Mouse (Mus musculus) CH12.LX (cell line): ENCODE measurements around the gene Grwd1. TPM values are rescaled to one million over a fixed set of nuclear protein-coding genes. Genes with fewer than 3 reads are reported as not detected.

ENCODE experiments used
- DNase-seq: peaks from one replicate; pipeline ENCODE4 v3.0.0-alpha.2; 2013; ENCODE audit errors: extremely low read depth
- H3K27ac ChIP-seq: 2 replicates; pipeline ENCODE4 v1.5.1; 2012; ENCODE audit warnings: low read depth, mild to moderate bottlenecking, control low read depth, moderate library complexity; ENCODE audit not compliant: insufficient read depth
- H3K27me3 ChIP-seq: replicated peaks from 2 replicates; pipeline ENCODE3; 2012; ENCODE audit warnings: inconsistent platforms
- H3K36me3 ChIP-seq, 2 experiments: replicated peaks in 1 of 2; 2 replicates each; pipeline versions ENCODE3 to v1.6.1; 2012; ENCODE audit warnings: inconsistent platforms in 1 of 2, low read length in 1 of 2, mild to moderate bottlenecking in 1 of 2, mixed read lengths in 1 of 2, moderate library complexity in 1 of 2; ENCODE audit not compliant: control insufficient read depth in 1 of 2, insufficient read depth in 1 of 2
- H3K4me1 ChIP-seq, 2 experiments: 2 replicates each; pipeline ENCODE4 v1.6.1; 2012; ENCODE audit warnings: inconsistent platforms in 1 of 2, moderate library complexity in 1 of 2; ENCODE audit not compliant: insufficient read depth in 2 of 2, control insufficient read depth in 1 of 2
- H3K4me2 ChIP-seq: 2 replicates; pipeline ENCODE4 v1.6.1; 2012; ENCODE audit warnings: low read depth, mild to moderate bottlenecking, control low read depth; ENCODE audit not compliant: poor library complexity, insufficient read depth, severe bottlenecking
- H3K4me3 ChIP-seq, 3 experiments: fragments of 150-350 bp in 1 of 3; sonication (generic) in 1 of 3; replicated peaks in 1 of 3; 2 replicates each; pipeline versions ENCODE3 to v1.5.1; 2011 to 2012; ENCODE audit warnings: low read depth in 2 of 3, low read length in 2 of 3, mild to moderate bottlenecking in 2 of 3, moderate library complexity in 2 of 3, control low read depth in 1 of 3, improper control_type of control experiment in 1 of 3, inconsistent platforms in 1 of 3, mixed read lengths in 1 of 3; ENCODE audit not compliant: poor library complexity in 1 of 3
- H3K79me2 ChIP-seq: replicated peaks from 2 replicates; pipeline ENCODE4 v1.6.1; 2012; ENCODE audit warnings: mild to moderate bottlenecking, moderate library complexity; ENCODE audit not compliant: control insufficient read depth, poor library complexity, insufficient read depth, severe bottlenecking; ENCODE audit errors: extremely low read depth
- H3K9ac ChIP-seq: 2 replicates; pipeline ENCODE4 v1.6.1; 2012; ENCODE audit warnings: low read depth, mild to moderate bottlenecking, control low read depth, moderate library complexity; ENCODE audit not compliant: insufficient read depth
- H3K9me3 ChIP-seq: replicated peaks from 2 replicates; pipeline ENCODE3; 2012; ENCODE audit warnings: low read length, inconsistent platforms, mixed read lengths
- BHLHE40 ChIP-seq: IDR thresholded peaks from 2 replicates; pipeline ENCODE4 v1.6.1; 2011; ENCODE audit warnings: mild to moderate bottlenecking, low read depth, low read length, improper control_type of control experiment
- CHD1 ChIP-seq: IDR thresholded peaks from 2 replicates; pipeline ENCODE4 v1.6.1; 2012; ENCODE audit warnings: low read depth, low read length, improper control_type of control experiment, inconsistent platforms
- E2F4 ChIP-seq: IDR thresholded peaks from 2 replicates; pipeline ENCODE4 v1.6.1; 2011; ENCODE audit warnings: low read depth, low read length, improper control_type of control experiment; ENCODE audit not compliant: insufficient replicate concordance
- ELF1 ChIP-seq: IDR thresholded peaks from 2 replicates; pipeline ENCODE4 v1.6.1; 2014; ENCODE audit warnings: low read depth, mild to moderate bottlenecking, inconsistent platforms, low read length, improper control_type of control experiment
- ETS1 ChIP-seq: conservative IDR thresholded peaks from 2 replicates; pipeline ENCODE4 v1.6.1; 2012; ENCODE audit warnings: low read depth, mild to moderate bottlenecking, inconsistent platforms, low read length, improper control_type of control experiment, moderate library complexity
- HCFC1 ChIP-seq: IDR thresholded peaks from 2 replicates; pipeline ENCODE4 v1.6.1; 2012; ENCODE audit warnings: low read depth, mild to moderate bottlenecking, inconsistent platforms, low read length, improper control_type of control experiment
- JUND ChIP-seq: conservative IDR thresholded peaks from 2 replicates; pipeline ENCODE4 v1.6.1; 2011; ENCODE audit warnings: low read depth, low read length, improper control_type of control experiment
- MAX ChIP-seq: IDR thresholded peaks from 2 replicates; pipeline ENCODE4 v1.6.1; 2011; ENCODE audit warnings: low read length, improper control_type of control experiment
- MAZ ChIP-seq: IDR thresholded peaks from 2 replicates; pipeline ENCODE4 v1.6.1; 2012; ENCODE audit warnings: low read depth, mild to moderate bottlenecking, inconsistent platforms, low read length, improper control_type of control experiment, moderate library complexity
- MEF2A ChIP-seq: IDR thresholded peaks from 2 replicates; pipeline ENCODE4 v1.6.1; 2014; ENCODE audit warnings: low read depth, mild to moderate bottlenecking, inconsistent platforms, low read length, improper control_type of control experiment, borderline replicate concordance
- MXI1 ChIP-seq: IDR thresholded peaks from 2 replicates; pipeline ENCODE4 v1.6.1; 2011; ENCODE audit warnings: mild to moderate bottlenecking, low read depth, low read length, improper control_type of control experiment
- MYC ChIP-seq: IDR thresholded peaks from 2 replicates; pipeline ENCODE4 v1.6.1; 2011; ENCODE audit warnings: low read depth, mild to moderate bottlenecking, improper control_type of control experiment, low read length
- RCOR1 ChIP-seq: conservative IDR thresholded peaks from 2 replicates; pipeline ENCODE4 v1.6.1; 2012; ENCODE audit warnings: low read depth, mild to moderate bottlenecking, inconsistent platforms, low read length, improper control_type of control experiment
- SIN3A ChIP-seq: IDR thresholded peaks from 2 replicates; pipeline ENCODE4 v1.6.1; 2012; ENCODE audit warnings: low read length, improper control_type of control experiment, inconsistent platforms
- SMC3 ChIP-seq: IDR thresholded peaks from 2 replicates; pipeline ENCODE4 v1.6.1; 2011; ENCODE audit warnings: low read depth, low read length, improper control_type of control experiment
- TCF12 ChIP-seq: IDR thresholded peaks from 2 replicates; pipeline ENCODE4 v1.6.1; 2014; ENCODE audit warnings: low read depth, mild to moderate bottlenecking, inconsistent platforms, low read length, improper control_type of control experiment
- UBTF ChIP-seq: IDR thresholded peaks from 2 replicates; pipeline ENCODE4 v1.6.1; 2012; ENCODE audit warnings: low read depth, mild to moderate bottlenecking, inconsistent platforms, low read length, improper control_type of control experiment, moderate library complexity
- ZMIZ1 ChIP-seq: IDR thresholded peaks from 2 replicates; pipeline ENCODE4 v1.6.1; 2012; ENCODE audit warnings: low read depth, mild to moderate bottlenecking, inconsistent platforms, low read length, improper control_type of control experiment
- dilution Hi-C: fragments of 300-500 bp; cut with MboI; formaldehyde crosslinking; loops from 2 replicates; pipeline ENCODE4 v1.14.3; 2020; ENCODE audit warnings: low sequenced_read_pairs; ENCODE audit not compliant: extremely low pct_unique_long_range_greater_than_20kb, extremely low pct_ligation_motif_present
- in situ Hi-C: fragments of 300-500 bp; cut with MboI; formaldehyde crosslinking; loops from 3 replicates; pipeline ENCODE4 v1.14.3; 2019; ENCODE audit warnings: low sequenced_read_pairs, low pct_ligation_motif_present, low pct_unique_long_range_greater_than_20kb, mixed read lengths
- polyA plus RNA-seq: library from polyadenylated mRNA; unstranded; fragments of >175 nt; gene quantifications from 2 replicates; pipeline ENCODE4 v1.2.1, GENCODE M21; 2012; ENCODE audit warnings: low read depth; ENCODE audit not compliant: insufficient read length
- total RNA-seq, 2 experiments: library from RNA; depleted of rRNA; stranded (reverse); fragments of 300-350 nt in 1 of 2; fragments of >200 nt in 1 of 2; gene quantifications; 2 replicates each; pipeline ENCODE4 v1.2.3; 2012 to 2014

Grwd1 gene
- total and polyA plus RNA-seq, 3 experiments = 83.0 to 108 (median 88.1) TPM

- in situ Hi-C loops = no loop called here
- no peaks in the 10 kb centered on the region for H3K27me3 ChIP-seq
- no peak for DNase-seq
- dilution Hi-C loops = no loop called here
- H3K4me3 ChIP-seq = no peak overlapping the region
- no peaks in the 10 kb centered on the region for H3K79me2 ChIP-seq
- H3K27ac ChIP-seq = no peak overlapping the region
- no peak overlapping the region for H3K4me2 ChIP-seq
- TF ChIP-seq SMC3 = no peak
- peaks cover 0 to 12% of the 10 kb centered on the region in 2 experiments; a peak in 2 of 4 replicates for H3K4me1 ChIP-seq
- peaks cover 23 to 65% of the 10 kb centered on the region in 2 experiments for H3K36me3 ChIP-seq
- no peaks in the 10 kb centered on the region for H3K9me3 ChIP-seq
- H3K9ac ChIP-seq = no peak overlapping the region
Measured at GRCm38 (mm10) chr7:45819843-45820242, 10.9 kb downstream of the Grwd1 start.

- peaks cover 19 to 49% of the 10 kb centered on the region in 2 experiments for H3K36me3 ChIP-seq
- TF ChIP-seq MAZ = no peak
- TF ChIP-seq MXI1 = no peak
- no peak for TF ChIP-seq ZMIZ1
- no peak for TF ChIP-seq MEF2A
- no peak for TF ChIP-seq SIN3A
- no peak for TF ChIP-seq TCF12
- no peak for TF ChIP-seq MAX
- DNase-seq = no peak
- H3K4me2 ChIP-seq = no peak overlapping the region
- H3K9me3 ChIP-seq = no peaks in the 10 kb centered on the region
- no peak overlapping the region for H3K27ac ChIP-seq
- H3K79me2 ChIP-seq = peaks cover 13% of the 10 kb centered on the region
- no peak overlapping the region for H3K4me3 ChIP-seq
- dilution Hi-C loops = no loop called here
- in situ Hi-C loops = no loop called here
- H3K9ac ChIP-seq = no peak overlapping the region
- peaks cover 3 to 28% of the 10 kb centered on the region in 2 experiments; a peak in 3 of 4 replicates for H3K4me1 ChIP-seq
- no peaks in the 10 kb centered on the region for H3K27me3 ChIP-seq
Measured at GRCm38 (mm10) chr7:45815984-45816351, 14.8 kb downstream of the Grwd1 start.

- peaks cover 25 to 51% of the 10 kb centered on the region in 2 experiments for H3K36me3 ChIP-seq
- peaks cover 13% of the 10 kb centered on the region for H3K79me2 ChIP-seq
- H3K27ac ChIP-seq = no peak overlapping the region
- DNase-seq = no peak
- H3K4me3 ChIP-seq = no peak overlapping the region
- no peak overlapping the region for H3K4me2 ChIP-seq
- peaks cover 3 to 28% of the 10 kb centered on the region in 2 experiments; a peak in 3 of 4 replicates for H3K4me1 ChIP-seq
- H3K9me3 ChIP-seq = no peaks in the 10 kb centered on the region
- in situ Hi-C loops = no loop called here
- H3K9ac ChIP-seq = no peak overlapping the region
- dilution Hi-C loops = no loop called here
- no peaks in the 10 kb centered on the region for H3K27me3 ChIP-seq
- TF ChIP-seq E2F4 (no peak), ETS1 (no peak), HCFC1 (no peak), JUND (no peak), UBTF (no peak), CHD1 (no peak), ELF1 (no peak), RCOR1 (no peak), MYC (no peak), BHLHE40 (no peak), SMC3 (no peak)
- TF ChIP-seq, all 38 proteins: peak for 0
Measured at GRCm38 (mm10) chr7:45815323-45815983, 15.3 kb downstream of the Grwd1 start.
